Mouse (Mus musculus) stomach, postnatal 0 days (tissue): Measurements from ENCODE around the gene Gal.

Experiments used
- CTCF ChIP-seq: IDR thresholded peaks from 2 replicates; pipeline ENCODE4 v1.5.1; 2016; ENCODE audit warnings: antibody characterized with exemption, low read depth, mild to moderate bottlenecking, moderate library complexity
- EP300 ChIP-seq: optimal IDR thresholded peaks from 2 replicates; pipeline ENCODE3; 2016; ENCODE audit warnings: antibody characterized with exemption

DNA sequence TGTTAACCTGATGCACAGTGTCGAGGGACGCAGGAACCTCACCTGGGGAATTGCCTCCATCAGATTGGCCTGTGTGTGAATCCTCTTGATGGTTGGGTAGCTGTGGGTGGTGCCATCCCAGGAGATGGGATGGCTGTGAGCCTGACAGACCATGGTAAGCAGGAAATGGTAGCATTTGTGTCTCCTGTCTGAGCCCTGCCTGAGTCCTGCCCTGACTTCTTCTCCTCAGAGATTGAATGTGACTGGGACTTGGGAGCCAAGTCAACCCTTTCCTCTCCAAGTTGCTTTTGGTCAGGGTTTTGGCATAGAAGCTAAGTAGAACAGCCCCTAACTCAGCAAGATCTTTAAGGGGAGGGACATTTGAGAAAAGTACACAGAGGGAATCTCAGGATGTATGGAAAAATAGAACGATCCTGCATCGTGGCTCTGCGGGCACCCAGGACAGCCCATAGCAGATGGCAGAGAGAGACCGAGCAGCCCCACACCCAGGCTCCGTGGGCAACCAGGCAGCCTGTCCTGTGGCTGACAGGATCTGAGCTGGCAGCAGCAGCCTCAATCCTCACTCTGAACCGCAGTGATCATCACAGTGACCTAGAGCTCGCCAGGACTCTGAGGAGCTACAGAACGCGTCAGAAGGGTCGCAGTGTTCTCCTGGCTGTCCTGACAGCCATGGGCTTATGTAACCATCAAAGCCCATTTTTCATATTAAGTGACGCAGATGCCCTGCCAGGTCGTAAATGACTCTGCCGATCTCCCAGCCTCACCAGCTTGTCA, 13.9 kb upstream of the Gal start:
- TF ChIP-seq CTCF (no peak), EP300 (no peak)
